Mouse (Mus musculus) frontal cortex, adult 2 months (tissue): ENCODE measurements around the gene Slc27a5. TPM values are rescaled to one million over a fixed set of nuclear protein-coding genes. Genes with fewer than 3 reads are reported as not detected.

Experiments
- DNase-seq, 2 experiments: peaks; one replicate each; pipeline ENCODE4 v3.0.0; 2022; ENCODE audit warnings: low spot score in 1 of 2; ENCODE audit errors: extremely low spot score in 1 of 2
- polyA plus RNA-seq: library from polyadenylated mRNA; depleted of rRNA; stranded (reverse); fragments of >200 nt; gene quantifications from 2 replicates; pipeline ENCODE4 v1.2.3, GENCODE M21; 2012

The Slc27a5 gene
- polyA plus RNA-seq, 1 experiment: 0.64 TPM

DNA sequence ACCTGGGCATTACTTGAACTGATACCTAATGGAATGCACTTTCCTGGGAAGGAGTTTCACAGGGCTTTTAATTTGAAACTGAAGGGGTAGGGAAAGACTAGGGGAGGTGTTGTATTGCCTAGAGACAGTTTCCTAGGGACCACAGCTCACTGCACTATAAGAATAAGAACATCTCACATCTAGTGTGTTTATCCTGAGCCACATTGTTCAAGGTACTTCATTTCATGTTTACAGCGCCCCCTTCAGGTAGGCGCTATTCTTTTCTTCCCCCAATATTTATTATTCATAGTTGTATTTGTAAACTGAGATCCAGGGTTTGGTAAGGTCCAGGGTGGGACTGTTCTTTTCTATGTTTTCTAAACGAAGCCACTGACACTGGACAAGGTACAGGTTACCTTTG, 5.8 kb downstream of the Slc27a5 start:
- no peak for DNase-seq

- DNase-seq: no peak
Measured at GRCm38 (mm10) chr7:12987409-12988189, 10.4 kb downstream of the Slc27a5 start.

DNA sequence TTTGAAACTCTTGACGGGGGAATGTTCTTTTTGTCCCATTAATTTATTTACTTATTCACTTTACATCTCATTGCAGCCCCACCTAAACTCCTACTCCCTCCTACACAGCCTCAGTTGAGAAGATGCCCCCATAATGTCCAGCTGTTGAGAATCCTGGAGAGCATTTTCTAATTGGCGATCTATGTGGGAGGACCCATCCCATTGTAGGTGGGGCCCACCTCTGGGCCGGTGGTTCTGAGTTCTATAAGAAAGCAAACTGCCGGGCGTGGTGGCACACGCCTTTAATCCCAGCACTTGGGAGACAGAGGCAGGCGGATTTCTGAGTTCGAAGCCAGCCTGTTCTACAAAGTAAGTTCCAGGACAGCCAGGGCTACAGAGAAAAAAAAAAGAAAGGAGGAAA, 11.1 kb downstream of the Slc27a5 start:
- no peak for DNase-seq

DNA sequence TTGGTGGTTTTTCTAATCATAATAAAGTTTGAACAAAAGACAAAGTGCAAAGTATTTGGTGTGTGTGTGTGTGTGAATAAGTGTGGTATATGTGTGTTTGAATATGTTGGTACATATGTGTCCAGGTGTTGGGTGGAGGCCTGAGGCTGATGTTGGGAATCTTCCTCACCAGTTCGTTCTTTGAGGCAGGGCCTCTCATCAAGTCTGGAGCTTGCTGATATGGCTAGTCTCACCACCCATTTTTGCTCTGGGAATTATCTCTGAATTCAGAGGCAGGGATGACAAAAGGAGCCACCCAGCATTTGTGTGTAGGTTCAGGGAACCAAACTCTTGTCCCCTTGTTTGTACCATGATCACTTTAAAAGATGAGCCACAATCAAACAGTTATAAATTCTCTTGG, 12.3 kb downstream of the Slc27a5 start:
- no peak for DNase-seq

DNA sequence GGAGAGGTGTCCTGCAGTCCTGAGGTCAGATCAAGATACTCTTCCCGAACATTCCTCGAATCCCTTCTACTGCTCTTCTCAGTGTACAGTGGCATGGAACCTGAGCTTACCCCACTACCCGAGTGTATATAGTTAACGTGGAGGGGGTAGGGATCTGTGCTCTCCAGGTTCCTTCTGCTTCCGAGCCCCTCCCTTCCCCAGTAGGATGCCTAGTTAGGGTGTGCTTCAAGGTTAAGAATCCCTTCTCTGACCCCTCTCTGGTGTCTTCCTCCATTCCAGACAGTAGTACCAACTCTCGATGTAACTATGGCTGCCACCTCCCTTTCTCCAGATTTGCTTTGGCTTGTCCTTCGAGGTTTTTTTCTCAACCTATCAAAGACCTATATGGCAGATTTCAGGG, 17.7 kb downstream of the Slc27a5 start:
- no peak for DNase-seq

- no peak for DNase-seq
Measured at GRCm38 (mm10) chr7:12979776-12980175, 18.2 kb downstream of the Slc27a5 start.

DNA sequence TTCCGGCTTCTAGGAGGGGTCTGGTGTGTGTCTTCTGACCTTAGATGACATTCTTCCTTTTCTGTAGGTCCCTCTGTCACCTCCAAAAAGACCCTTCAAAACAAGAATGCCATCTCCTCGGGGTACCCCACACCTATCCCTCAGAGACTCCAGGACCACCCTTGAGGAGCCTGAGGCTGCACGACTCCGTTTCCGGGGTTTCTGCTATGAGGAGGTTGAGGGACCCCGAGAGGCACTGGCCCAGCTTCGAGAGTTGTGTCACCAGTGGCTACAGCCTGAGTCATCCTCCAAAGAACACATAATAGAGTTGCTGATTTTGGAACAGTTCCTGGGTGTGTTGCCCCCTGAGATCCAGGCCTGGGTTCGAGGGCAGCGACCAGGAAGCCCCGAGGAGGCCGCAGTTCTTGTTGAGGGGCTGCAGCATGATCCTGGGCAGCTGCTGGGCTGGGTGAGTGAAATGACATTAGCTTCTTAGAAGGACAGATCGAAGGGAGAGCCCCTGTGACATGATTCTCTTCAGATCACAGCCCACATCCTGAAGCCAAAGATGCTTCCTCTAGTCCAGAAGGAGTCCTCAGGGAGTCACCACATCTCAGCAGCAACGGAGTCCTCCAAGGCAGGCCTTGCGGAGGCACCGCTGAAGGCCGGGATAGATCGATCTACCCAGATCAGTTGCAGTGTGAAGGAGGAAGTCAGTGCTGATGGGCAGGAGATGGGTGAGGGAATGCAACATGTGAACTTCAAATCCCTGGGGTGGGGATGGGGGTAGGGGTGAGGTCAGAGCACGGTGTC, 18.9 kb downstream of the Slc27a5 start:
- no peak for DNase-seq

- DNase-seq: peak; percentile 98 to 99
Measured at GRCm38 (mm10) chr7:12977682-12978389, 20.2 kb downstream of the Slc27a5 start, which contains the start of gene Zfp446. Zfp446 (plus strand) TSS chr7:12977848.

DNA sequence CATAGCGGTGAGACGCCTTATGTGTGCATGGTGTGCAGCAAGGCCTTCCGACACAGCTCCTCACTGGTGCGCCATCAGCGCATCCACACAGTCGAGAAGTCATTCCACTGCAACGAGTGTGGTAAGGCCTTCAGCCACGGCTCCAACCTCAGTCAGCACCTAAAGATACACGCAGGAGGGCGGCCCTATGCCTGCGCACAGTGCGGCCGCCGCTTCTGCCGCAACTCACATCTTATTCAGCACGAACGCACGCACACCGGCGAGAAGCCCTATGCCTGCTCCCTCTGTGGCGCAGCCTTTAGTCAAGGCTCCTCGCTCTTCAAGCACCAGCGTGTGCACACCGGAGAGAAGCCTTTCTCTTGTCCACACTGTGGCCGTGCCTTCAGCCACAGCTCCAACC, 27.1 kb downstream of the Slc27a5 start:
- DNase-seq: no peak

- DNase-seq: peak in 1 of 2 experiments; percentile 52
Measured at GRCm38 (mm10) chr7:12966104-12966845, 31.7 kb downstream of the Slc27a5 start.

GRCm38 (mm10) chr7:12965678-12966091, 32.3 kb downstream of the Slc27a5 start, which contains the start of gene Zfp324:
Zfp324 (plus strand) TSS chr7:12965838.
- peak; percentile 93 to 94 for DNase-seq

- DNase-seq: peak in 1 of 2 experiments; percentile 70
Measured at GRCm38 (mm10) chr7:12961511-12962141, 36.4 kb downstream of the Slc27a5 start.

GRCm38 (mm10) chr7:12959718-12960117, 38.3 kb downstream of the Slc27a5 start:
- no peak for DNase-seq

DNA sequence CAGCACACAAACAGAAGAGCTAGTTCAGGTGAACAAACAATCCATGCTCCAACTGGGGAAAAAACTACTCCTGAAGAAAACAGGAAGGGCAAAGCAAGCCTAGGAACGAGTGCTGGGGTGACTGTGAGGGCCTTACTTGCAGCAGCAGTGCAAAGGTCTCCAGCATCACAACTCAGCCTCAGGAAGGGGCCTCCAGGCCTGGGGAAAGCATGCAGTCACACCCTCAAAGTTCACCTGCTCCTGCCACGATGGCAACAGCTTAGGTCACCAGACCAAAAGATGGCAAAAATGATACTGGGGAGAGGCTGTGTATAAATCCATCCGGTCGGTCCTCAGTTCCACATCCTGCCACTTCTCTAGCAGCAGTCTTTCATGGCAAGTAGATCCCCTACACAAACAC, 39.0 kb downstream of the Slc27a5 start:
- DNase-seq: no peak

DNA sequence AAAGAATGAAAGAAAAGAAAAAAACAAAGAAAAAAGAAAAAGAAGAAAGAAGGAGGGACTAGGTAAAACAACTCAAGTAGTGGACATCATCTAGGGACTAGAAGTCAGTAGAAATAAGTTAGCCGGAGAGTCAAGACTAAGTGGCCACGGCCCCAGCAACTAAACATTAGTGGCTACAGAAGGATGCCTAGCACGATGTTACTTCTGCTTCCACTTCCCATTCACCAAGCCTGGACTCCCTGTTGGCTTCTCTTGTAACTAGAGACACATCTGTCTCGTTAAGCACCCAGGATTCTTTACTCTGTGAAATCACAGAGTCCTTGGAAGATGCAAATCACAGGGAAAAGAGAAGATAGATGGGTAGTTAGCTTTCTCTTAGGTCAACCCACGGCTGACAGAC, 40.5 kb downstream of the Slc27a5 start:
- no peak for DNase-seq

DNA sequence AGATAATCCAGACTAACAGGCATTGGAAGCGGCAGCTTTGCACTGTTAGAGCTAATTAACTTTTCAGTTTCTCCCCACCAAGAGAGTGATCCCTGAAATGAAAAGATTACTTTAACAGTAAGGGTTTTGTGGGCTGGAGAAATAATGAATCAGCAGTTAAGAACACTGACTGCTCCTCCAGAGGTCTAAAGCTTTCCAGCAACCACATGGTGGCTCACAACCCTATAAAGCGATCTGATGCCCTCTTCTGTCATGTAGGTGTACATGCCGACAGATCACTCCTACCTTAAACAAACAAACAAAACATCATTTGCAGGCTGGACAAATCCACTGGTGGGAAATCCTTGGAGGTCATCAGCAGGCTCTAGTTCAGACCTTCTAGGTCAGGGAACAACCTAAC, 43.1 kb downstream of the Slc27a5 start:
- no peak for DNase-seq

DNA sequence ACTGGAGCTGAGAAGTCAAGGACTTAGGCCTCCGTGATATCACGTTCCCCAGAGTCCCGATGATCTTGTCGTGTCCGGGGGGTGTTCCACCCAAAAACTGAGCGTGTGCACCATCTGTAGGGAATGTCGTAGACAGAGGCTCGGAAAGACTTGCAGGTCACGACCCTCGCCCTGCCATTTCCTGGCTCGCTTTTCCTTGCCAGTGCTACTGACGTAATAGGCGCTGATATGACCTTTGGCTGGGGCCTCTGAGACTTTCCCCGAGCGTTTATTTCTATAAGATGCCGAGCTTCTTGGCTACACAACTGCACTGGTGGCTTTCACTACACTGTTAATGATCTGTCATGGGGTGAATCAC, 48.1 kb downstream of the Slc27a5 start:
- no peak for DNase-seq

DNA sequence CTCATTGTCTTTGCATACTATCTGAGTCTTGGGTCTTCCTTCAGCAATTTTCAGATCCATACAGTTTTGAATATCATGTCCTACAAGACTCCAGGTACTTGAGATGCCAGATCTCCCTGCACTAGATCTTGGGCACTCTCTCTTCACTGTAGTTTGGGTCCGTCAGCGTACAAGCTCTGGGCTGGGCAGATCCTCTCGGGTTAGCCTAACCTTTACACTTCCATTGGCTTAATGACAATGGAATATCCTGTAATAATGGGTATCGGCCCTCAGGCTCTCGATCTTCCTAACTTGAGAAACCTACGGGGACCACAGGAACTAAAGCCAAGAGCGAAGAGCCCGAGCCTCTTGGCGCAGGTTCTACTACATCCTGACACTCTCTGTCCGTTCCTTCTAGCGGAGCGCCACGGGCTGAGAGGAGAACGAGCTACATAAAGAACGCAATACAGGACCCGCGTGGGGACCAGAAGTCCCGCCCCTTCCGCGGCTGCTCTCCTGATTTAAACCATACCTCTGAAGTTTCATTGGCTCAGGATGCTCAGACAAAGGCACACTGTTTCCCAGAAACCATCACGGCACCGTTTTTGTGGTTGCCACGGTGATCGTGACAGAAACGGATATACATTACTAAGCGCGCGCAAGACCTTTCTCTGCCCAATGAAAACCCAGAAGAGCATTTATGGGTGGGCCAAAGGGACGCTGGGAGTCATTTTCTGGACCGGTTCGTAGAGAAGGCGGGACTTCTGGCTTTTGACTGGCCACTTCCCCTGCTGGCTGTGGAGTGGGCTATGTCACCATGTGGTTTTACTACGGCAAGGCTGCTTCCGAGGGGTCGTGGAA, 48.7 kb downstream of the Slc27a5 start:
- DNase-seq: peak; percentile 98 to 99

DNA sequence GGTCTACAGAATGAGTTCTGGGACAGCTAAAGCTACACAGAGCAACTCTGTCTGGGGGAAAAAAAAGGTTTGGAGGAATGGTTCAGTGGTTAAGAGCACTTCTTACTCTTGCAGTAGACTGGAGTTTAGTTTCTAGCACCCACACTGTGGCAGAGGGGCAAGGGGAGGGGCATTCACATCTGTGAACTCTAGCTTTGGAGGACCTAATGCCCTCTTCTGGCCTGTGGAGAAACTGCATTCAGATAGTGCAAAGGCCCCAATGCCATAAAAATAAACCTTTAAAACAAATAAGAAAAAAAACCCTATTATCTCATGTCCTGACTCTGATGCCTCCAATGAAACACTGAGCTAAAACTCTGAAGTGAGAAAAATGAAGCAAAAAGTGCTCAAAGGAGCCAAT, 54.5 kb downstream of the Slc27a5 start:
- no peak for DNase-seq
